Mouse (Mus musculus): ENCODE measurements around the gene Rabepk.
"Not testable (repeated sequence)": the region's sequence is repeated elsewhere in the genome, so short reads cannot be mapped to it uniquely, and the experiment has no call there.

Rabepk gene

DNA sequence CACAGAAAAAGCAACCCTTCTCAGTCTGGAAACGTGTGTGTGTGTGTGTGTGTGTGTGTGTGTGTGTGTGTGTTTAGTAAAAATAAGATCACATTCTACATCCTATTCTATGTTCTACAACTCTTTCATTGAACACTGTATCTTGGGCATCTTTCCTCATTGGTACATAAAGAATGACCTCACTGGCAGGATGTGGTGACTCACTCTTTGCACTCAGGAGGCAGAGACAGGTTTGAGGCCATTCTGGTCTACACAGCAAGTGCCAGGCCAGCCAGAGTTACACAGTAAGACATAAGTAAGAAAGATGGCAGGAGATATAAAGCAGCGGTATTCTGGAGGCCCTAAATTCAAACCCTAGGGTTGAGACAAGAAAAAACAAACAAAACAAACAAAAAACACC lies 36.8 kb downstream of the Rabepk start:
- DNase-seq (ENCODE audit: low spot score), result no peak

- no peak for DNase-seq (ENCODE audit: low spot score)
Measured at GRCm38 (mm10) chr2:34762174-34762573, 37.5 kb downstream of the Rabepk start.

- DNase-seq (ENCODE audit: low spot score), result not testable (repeated sequence)
Measured at GRCm38 (mm10) chr2:34761272-34761671, 38.4 kb downstream of the Rabepk start.

- no peak for DNase-seq (ENCODE audit: low spot score)
Measured at GRCm38 (mm10) chr2:34757341-34757740, 42.4 kb downstream of the Rabepk start.

DNA sequence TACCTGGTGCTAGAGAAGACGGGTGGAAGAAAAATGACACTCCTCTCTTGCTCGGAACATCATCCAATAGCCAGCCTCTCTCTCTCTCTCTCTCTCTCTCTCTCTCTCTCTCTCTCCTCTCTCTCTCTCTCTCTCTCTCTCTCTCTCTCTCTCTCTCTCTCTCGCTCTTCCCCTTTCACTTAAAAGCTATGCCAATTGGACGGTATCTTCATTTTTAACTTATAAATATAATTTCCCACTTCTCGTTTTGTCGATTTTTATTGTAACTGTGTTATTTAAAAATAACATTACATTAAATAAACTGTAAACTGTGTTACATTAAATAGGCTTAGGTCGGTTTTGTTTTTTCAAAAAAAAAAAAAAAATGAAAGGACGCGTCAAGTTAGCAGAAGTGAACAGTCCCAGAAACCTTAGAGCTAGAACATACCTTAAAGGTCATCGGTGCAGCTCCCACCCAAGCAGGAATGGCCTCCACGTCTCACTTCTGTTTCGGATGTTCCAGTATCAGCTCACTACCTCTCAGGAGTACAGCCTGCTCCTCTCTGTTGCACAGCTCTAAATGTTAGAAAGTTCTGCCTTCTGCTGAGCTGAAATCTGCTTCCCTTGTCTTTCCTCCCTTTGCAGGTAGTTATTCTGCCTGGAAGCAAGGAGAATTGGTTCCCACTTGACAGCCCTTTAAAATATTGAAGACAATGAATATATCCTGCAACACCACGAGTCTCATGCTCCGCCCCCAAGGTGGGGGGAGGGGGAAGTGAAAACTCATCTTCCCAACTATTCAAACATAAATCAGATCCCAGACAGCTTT lies 45.0 kb downstream of the Rabepk start, which contains the start of gene Gapvd1:
Gene Gapvd1, minus strand, starts transcription at position 682 of the 808 bp plus-strand sequence.
- peak; percentile 50 for DNase-seq (ENCODE audit: low spot score)

DNA sequence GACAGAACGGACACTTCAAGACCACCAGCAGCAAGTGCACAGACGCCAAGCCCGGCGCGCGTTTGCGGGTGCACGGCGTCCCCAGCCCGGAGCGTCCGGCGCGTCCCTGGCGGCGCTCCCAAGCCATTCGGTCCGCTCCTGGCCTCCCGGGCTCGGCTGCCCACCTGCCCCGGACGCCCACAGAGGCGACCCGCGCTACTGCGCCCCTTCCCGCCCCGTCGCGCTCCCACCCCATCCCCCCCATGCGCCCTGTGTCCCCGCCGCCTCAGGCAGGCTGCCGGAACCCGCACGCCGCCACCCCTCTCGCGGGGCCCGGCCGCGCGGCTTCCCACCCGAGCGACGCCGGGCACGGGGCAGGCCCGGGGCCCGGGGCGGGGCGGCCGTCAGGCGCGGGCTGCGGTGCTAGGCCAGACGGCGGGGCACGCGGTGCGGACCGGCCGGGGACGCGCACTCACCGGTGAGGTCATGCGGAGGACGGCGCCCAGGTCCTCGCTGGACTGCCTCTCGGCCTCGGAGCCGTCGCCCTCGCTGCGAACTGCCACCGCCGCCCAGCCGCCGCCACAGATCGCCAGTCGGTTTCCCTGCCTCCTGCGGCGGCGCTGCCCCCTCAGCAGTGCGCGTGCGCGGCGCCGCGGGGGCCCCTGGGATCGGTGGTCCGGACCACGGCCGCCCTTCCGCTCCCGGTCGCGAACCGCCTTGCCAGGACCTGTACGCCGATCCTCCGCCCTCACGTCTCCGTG lies 45.7 kb downstream of the Rabepk start:
- peak; percentile 91 for DNase-seq (ENCODE audit: low spot score)

GRCm38 (mm10) chr2:34750245-34750644 lies 49.5 kb downstream of the Rabepk start:
- no peak for DNase-seq (ENCODE audit: low spot score)

GRCm38 (mm10) chr2:34748479-34748878 lies 51.2 kb downstream of the Rabepk start:
- no peak for DNase-seq (ENCODE audit: low spot score)

DNA sequence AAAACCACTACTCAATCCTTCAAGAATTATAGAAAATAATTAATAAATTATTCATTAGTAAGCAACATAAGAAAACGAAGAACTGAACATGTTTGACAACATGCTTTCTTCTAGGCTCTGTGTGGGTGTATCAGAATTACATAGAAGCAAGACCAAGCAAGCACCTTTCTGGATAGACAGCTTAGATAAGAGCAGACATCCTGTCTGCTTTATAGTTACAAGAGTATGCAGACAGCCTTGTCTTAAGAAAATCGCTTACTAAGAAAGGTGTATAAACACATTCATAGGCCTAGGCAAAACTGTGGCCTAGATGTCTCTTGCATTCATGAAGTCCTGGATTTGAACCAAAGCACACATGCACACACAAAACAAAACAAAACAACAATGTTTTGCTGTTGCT lies 54.0 kb downstream of the Rabepk start:
- DNase-seq (ENCODE audit: low spot score), result no peak

- no peak for DNase-seq (ENCODE audit: low spot score)
Measured at GRCm38 (mm10) chr2:34744476-34744875, 55.2 kb downstream of the Rabepk start.

- no peak for DNase-seq (ENCODE audit: low spot score)
Measured at GRCm38 (mm10) chr2:34742675-34743074, 57.0 kb downstream of the Rabepk start.

DNA sequence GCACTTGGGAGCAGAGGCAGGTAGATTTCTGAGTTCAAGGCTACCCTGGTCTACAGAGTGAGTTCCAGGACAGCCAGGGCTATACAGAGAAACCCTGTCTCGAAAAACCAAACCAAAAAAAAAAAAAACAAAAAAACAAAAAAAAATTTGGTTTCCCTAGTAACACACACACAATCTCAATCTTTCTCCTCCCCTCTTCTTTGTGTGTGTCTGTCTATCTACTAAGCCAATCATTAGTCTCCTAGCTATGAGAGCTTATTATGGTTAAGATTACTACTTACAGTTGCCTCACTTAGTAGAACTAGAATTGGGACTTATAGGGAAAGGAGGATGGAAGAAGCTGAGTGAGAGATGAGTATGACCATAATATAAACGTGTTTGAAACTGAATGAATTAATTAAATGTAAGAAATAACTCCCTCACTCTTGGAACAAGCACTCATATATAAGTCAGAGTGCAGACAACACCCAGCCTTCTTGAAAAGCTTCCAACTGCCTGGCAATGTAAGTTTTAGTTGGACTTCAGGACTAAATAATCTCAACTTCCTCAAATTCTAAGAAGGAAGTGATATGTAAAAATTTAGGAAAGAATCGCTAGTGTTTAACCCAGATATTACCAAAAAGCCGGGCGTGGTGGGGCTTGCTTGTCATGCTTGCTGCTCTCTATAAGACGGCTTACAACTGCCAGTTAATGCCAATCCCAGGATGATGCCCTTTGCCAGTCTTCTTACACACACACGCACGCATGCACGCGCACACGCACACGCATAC lies 58.1 kb downstream of the Rabepk start:
- no peak for DNase-seq (ENCODE audit: low spot score)

DNA sequence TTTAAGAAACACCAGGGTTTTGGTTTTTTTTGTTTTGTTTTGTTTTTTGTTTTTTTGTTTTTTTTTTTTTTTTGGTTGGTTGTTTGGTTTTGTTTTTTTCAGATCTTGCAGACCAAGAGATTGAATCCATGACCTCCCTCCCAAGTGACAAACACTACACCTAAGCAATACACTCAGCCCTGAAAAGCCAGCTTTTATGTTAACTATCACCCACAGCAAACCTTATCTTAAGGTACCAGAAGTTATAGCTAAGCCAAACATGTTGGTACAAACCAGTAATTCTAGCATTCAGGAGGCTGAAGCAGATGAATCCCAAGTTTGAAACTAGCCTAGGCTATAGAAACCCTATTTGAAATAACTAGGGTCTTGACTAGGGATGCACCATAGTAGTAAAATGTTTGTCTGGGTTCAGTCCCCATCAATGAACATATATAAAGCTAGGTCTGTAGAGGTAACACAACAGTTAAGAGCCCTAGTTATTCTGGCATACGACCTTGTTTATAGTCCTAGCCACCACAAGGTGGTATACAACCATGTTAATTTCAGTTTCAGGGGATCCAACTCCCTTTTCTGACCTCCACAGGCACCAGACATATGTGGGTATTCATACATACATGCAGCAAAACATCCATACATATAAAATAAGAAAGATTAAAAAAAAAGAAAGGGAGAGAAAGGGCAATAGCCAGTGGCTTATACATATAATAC lies 59.9 kb downstream of the Rabepk start:
- DNase-seq (ENCODE audit: low spot score), result no peak

DNA sequence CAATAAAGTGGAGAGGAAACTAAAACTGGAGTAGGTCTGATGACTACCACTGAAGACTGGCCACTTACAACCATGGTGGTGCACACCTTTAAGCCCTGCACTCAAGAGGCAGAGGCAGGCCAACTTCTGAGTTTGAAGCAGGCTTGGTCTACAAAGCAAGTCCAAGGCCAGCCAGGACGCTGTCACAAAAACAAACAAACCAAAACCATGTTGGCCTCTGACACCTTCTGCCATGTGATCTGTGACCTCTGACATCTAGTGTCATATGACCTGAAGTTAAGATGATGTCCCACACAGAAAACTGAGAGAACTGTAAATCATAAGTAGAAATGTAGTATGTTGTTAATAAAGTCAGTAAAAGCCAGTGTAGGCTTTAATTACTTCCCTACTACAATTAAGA lies 61.8 kb downstream of the Rabepk start:
- peak; percentile 26 for DNase-seq (ENCODE audit: low spot score)

DNA sequence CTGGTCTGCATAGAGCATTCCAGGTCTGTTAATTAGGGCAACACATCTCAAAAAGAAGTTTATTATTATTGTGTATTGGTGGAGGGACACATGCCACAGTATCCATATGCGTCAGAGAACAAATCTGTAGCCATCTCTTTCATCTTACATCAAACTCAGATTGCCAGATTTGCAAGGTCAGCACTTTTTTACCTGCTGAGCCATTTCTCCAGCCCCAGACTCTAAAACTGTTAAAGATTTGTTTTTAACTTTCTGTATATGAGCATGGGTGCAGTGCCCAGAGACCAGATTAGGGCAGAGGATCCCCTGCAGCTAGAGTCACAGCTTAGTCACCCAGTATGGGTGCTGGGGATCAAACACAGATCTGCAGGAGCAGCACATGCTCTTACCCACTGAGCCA lies 63.1 kb downstream of the Rabepk start:
- DNase-seq (ENCODE audit: low spot score), result no peak

Measured in yolk sac, embryonic 10.5 days (tissue).